Mouse (Mus musculus) urinary bladder, adult 2 months (tissue): ENCODE measurements around the gene Rcor1. TPM values are rescaled to one million over a fixed set of nuclear protein-coding genes. Genes with fewer than 3 reads are reported as not detected.

ENCODE experiments used
- DNase-seq: peaks from one replicate; pipeline ENCODE4 v3.0.0; 2022; ENCODE audit warnings: low spot score
- polyA plus RNA-seq: library from polyadenylated mRNA; depleted of rRNA; stranded (reverse); fragments of >200 nt; gene quantifications from 2 replicates; pipeline ENCODE4 v1.2.3, GENCODE M21; 2012

Rcor1 gene
- polyA plus RNA-seq, 1 experiment, result 12.6 TPM

DNA sequence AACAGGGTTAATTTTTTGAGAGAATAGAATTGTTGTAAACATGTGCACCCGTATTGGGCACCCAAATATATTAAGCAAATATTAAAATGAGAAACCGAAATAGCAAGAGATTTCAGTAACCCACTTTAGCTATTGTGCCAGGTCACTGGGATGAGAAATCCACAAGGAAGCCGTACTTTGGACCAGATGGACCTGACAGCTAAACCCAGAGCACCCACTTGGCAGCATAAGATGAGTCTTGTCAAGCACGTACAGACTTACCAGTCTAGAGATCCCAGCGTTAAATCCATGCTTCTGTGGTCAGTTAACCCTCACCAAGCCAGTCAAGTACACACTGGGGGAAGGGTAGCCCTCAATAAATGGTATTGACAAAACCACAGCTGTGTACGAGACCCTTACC lies 86.5 kb downstream of the Rcor1 start:
- DNase-seq, result no peak

DNA sequence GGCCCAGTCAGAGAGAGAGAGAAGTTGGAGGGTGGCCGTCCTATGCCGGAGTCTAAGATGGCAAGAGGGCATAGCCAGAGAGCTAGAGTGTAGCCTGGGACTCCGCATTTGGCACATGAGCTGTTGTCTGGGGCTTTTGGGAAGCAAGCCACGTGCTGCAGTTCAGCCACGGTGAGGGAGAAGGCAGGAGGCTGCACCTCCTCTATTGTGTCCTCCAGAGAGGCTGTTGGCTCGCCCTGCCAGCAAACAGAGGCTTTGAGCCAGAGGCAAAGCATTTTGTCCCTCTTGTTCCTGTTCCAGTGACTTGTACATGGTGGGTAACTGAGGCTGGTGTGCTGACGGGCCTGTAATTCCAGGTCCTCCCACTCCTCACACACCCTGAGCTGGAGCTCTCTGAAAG lies 95.0 kb downstream of the Rcor1 start:
- no peak for DNase-seq

DNA sequence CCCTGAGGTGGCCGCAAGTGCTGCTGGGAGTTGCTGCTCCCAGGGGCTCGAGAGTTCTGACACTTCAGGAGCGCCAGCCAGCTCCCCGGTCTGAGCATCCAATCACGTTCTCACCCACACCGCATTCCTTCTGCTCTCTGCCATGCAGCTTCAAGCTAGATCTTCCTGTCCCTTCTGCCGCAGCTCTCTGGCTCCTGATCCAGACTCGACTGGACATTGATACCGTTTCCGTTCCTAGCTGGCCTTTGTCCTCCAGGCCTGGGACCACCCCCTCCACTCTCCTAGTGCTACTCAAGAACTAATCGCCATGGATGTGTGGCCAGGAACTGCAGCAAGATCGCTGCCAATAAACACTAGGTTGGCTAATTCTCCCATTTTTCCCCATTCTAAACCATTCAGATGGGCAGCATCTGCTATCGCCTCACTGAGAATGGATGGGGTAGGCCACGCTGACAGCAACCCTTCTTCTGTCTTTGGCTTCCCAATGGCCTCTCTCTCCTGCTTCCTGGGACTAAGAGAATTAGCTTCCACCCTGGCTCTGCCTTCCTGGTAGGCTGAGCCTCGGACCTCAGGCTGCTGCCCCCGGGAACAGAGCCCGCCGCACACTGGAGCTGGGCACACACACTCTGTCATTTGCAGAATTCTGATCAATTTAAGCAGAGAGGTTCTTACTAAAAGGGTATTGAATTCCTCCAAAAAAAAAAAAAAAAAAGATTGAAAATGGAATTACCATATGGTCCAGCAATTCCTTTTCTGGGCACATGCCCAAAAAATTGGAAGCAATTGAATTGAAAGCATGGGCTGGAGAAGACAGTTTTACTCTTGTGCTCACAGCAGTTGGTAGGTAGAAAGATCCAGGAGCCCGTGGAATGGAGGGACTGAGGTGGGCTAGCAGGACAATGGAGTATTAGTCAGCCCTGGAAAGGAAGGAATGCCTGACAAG lies 95.9 kb downstream of the Rcor1 start:
- no peak for DNase-seq

DNA sequence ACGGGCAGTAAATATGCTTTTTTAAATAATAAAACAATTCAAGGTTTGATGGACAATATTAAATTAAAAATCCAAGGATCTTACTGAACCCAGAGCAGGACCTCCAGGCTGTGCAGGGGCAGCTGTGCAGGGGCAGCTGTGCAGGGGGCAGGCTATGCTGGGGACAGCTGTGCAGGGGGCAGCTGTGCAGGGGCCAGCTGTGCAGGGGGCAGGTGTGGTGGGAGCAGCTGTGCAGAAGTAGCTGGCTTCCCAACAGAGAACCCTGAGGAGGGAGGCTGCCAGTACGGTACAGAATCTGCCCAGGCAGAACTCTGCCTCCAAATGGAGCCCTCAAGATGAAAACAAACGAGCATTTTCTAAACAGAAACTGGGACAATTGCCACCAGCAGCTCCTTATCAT lies 96.8 kb downstream of the Rcor1 start:
- DNase-seq, result no peak

DNA sequence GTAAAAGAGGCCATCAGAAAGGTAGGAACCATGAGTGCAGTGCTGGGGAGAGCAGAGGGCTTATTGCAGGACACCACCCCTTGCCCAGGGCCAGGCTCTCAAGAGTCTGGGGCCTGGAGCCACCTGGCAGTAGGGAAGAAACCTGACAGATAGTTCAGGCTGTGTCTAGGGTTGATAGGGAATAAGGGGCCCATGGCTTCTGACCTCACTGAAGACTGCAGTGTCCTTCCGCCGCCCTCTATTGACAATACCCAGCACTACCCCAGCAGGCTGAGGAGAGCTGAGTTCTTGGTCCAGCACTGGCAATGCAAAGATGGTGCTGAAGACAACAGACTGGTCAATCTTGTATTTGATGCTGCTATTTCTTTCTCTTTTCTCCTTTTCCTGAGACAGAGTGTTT lies 97.9 kb downstream of the Rcor1 start:
- DNase-seq, result no peak

DNA sequence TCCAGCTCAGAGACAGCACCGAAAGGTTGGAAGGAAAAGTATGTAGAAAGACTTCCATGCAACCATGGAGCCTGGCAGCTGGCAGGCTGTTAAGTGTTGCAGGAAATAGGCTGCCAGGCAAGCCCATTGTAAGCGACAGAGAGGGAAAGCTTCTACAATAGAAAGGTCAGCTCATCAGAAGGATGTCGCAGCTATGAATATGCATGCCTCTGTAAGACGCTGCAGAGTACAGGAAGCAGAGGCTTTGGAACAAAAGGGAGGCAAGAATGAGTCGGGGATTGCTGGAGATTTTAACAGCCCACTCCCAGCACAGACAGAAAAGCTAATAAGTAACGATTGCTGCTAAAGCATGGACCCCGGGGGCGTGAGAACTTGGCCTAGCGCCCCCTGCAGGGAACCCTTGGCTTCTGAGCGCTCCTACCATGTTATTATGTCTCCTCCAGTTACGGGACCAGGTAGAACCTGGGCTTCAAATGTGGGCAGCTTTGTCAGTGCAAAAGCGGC lies 103.9 kb downstream of the Rcor1 start:
- no peak for DNase-seq

DNA sequence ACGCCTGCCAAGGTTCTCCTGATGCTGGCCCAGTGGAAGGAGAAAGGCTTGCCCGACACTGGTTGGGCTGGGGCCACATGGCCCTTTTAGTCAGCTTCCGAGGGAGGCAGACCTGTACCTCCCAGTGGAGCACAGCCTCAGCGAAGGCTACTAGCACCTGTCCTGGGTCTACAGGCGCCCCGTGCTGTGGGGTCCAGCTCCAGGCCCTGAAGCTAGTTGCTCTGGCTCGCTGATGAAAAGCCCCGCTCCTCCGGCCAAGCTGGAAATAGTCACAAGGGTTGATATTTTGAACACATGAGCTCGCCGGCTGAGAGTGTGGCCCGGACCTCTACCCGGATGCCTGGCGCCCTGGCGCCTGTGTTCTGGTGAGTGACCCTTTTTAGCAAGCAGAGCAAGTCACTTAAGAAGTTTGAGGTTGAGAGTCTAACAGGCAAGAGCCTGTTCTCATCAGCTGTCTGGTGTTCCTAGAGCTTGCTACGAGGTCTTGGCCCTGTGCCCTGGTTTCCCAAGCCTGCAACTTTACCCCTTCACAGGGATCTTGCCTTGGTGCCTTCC lies 104.4 kb downstream of the Rcor1 start:
- no peak for DNase-seq

DNA sequence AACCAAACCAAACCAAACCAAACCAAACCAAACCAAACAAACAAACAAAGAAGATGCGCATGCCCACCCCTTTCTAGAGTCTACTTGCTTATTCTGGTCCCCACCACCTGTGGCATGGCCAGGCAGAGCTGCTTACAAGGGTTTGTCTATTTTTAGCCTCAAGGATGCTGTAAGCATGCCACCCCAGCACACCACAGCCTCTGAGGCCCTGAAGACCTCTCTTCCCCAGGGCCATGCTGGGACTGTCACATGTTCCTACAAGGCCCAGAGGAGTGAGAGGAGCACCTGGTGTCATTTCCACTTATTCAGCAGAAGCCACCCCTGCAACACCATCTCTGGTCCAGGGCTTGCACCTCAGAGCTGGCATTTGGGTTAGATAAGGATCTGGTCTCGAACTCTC lies 105.4 kb downstream of the Rcor1 start:
- no peak for DNase-seq

DNA sequence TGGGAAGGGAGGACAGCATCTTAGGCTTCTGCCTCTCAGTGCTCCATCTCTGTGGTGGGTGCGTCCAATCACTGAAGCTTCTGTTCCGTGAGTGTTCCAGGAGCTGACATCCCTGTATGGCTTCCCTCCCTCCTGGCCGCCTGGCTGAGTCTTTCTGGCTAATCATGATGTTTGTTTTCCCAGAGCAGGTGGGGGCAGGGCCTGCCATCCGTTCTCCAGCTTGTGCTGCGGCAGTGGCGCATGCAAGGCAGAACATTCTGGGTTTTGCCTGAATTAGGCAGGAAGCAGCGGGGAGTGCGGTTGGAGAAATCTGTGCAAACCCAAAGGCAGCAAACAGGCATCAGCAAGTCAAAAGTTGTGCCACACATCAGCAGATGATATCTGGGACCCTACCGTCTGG lies 106.1 kb downstream of the Rcor1 start:
- DNase-seq, result no peak

DNA sequence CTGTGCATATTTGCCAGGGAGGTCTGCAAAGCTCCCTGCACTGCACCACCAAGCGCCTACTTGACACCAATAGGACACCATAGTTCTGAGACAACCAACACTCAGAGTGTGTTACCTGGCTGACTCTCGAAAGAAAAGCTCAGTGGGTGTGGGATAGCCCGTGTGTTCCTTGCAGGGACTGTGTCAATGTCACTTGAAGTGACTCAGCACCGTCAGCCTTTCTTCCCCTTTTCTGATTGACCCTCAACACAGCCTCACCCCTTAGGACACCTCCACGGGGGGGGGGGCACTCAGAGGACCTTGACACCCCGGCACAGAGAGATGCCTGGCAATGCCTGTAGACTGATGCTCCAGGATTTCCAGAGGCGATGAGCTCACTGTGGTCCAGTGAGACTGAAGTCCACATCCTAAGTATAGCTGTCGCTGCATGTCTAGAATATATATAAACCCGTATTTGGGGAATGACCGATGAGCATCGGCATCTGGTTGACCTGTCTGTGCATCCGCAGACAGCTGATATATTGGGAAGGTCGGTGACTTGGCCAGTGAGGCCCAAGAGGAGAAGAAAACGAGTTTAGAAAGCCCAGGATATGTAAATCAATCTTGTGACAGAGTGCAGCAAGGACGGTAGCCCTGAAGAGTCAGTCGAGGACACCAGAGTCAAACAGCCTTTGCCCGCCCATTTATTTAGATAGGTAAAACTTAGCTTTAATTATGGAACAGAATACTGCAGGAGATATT lies 110.5 kb downstream of the Rcor1 start:
- no peak for DNase-seq

DNA sequence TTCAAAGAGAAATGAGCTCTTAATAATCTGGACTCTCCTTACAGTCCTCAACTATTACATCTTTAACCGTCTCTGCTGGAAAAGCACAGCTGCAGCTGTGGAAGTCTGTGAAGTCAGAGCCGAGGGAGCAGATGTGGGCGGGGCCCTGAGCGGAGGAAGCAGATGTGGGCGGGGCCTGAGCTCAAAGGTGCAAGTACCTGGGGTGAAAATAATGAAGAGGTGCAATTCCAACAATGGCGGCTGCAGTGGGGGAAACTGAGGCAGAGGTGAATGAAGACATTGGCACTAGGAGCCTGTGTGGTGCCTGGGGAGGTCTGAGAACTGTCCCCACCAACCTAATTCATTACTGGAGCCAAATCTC lies 111.1 kb downstream of the Rcor1 start:
- no peak for DNase-seq

DNA sequence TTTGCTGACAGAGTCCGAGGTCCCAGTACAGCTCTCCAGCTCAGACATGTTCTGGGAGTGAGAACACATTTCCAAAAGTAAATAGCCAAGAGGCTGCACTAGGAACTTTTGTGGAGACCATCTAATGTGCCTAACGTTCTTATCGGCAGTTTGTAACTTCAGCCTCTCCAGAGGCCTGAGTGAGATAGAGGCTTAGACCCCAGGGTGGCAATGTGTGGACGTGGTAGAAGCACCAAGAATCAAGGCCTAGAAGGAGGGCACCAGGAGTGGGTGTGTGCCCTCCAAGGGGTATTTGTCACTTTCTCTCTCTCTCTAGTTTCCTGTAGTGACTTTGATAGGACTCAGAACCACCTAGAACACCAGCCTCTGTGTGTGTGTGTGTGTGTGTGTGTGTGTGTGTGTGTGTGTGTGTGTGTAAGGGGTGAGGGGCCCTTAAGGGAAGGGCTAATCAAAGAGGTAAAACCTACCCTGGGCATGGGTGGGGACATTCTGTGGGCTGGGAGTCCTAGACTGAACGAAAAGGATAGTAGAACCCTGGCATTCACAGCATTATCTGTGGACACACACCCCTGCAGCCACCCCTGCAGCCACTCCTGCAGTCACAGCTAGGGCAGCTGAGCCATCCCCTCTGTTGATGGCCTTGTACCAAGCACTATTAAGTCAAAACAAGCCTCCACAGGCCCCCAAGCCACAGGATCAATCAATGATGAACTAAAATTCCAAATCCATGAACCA lies 112.4 kb downstream of the Rcor1 start:
- DNase-seq, result no peak

DNA sequence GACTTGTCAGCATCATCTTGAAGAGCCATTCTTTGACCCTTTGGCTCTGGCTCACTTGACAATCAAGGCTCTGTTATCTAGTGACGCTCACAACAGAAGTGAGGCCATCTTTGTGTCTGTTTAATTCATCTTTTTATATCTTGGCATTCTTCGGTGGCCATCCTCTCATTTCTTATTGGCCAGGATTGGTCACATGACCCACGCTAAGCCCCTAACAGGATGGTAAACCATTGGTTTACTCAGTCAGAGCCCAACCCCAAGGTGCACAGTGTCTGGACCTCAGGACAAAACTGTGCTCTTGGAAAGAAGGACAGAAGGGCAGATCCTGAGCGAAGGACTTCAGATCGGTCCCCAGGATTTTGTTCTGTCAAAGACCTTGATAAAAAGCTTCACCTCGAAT lies 113.4 kb downstream of the Rcor1 start:
- no peak for DNase-seq

DNA sequence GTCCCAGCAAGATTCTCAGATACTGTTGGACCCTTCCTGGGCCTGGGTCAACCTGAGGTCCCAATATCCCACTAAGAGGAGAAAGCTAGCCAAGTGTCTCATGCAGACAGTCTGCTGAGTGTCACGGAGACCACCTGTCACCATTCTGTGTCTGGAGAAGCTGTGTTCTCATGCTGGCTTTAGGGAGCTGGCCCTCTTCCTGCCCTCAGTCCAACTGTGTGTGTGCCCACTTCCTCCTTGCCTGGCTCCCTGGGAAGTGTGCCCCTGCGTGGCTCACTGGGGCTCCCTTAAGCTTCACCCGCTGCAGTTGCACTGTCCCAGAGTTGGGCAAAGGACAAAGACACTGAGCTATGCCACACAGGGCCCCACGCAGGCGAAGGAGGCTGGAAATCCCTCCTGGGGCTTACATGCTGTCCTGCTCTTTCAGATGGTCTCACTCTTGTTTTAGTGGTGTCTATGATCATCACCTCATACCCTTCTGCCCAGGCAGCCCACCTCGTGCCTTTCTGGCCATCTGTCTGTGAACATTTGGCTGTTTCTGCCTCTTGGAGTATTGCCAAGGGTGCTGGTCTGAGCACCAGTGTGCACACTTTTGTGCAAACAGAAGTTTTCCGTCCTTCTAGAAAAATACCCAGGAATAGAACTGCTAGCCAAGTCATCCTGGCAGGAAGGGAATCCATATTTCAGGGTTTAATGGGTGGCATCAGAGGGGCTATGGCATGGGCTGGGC lies 114.0 kb downstream of the Rcor1 start:
- no peak for DNase-seq

DNA sequence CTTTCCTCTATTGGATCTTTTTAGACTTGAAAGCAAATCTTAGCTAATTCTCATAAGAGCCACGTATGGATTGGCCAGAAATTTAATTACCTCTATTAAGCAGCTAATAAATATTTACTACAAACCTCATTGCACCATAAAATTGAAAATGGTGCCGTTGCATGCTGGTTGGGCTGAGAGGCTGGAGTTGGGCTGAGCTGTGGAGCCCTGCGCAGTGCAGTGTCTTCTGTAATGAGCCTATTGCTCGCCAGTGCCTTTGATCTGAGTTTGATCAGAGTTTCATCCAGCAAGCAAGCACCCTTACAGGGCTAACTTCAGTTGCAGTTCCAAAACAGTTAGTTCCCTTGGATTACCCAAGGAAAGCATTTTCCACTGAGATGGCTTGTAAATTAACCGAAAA lies 114.8 kb downstream of the Rcor1 start:
- no peak for DNase-seq

DNA sequence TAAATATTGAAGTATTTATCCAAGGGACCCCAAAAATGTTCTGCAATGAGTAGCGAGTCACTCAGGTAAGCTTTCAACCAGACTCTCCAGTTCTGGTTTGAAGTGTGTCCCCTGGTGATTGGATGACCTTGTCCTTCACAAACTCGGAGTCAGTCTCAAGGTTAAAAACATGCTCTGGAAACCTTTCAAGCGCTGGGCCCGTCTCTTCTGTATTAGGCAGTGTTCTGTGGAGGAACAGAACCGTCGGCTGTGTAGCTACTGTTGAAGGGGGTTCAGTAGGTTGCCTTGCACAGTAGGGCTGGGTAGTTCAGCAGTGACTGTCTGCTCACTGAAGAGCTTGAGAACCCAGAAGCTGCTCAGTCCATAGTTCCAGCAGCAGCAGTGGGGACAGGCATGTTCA lies 115.5 kb downstream of the Rcor1 start:
- no peak for DNase-seq

DNA sequence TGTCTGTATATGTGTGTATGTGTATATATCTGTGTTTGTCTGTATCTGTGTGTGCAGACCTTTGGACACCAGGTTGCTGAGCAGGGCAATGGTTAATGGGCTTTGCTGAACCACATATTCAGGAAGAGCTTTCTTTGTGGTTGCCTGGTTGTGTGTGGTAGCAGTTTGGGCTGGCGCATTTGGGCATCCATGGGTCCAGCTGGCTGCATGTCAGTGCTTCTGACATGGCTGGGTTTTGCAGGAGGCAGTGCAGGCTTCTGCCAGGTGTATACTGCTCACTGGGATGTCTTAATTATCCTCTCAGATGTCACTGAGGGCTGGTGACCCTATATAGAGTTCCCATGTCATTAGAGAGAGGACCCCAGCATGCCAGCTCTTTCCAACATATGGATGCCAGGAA lies 116.6 kb downstream of the Rcor1 start:
- no peak for DNase-seq

DNA sequence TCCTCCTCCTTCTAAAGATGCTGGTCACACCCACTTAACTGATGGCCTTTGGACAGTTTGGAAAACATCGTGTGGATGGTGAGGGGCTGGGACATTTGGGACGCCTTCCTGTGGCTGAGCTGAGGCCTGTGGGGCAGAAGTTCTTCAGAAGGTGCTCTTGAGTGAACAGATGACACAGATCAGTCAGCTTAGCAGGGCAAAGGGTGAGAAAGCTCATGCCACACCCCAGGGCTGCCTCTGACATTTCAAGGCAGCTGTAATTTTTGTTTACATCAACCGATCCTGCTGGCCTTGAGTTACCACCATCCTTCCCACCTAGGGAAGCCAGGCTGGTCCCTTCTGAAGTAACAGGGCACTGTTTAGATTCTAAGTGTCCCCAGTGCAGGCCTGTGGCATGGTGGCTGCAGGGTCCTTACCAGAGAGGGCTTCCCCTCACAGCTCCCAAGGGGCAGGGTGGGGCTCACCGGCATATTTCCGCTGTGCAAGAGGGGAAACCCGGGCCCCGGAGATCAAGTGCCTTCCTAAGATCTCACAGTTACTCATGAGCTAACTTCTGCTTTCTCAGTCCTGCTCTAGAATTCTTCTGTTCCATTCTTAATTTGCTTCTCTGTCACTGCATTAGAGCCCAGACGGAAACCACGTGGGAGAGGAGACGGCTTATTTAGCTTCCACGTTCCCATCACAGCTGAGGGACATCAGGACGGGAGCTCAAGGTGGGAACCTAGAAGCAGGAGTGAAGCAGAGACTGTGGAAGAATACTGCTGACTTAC lies 120.7 kb downstream of the Rcor1 start:
- no peak for DNase-seq

DNA sequence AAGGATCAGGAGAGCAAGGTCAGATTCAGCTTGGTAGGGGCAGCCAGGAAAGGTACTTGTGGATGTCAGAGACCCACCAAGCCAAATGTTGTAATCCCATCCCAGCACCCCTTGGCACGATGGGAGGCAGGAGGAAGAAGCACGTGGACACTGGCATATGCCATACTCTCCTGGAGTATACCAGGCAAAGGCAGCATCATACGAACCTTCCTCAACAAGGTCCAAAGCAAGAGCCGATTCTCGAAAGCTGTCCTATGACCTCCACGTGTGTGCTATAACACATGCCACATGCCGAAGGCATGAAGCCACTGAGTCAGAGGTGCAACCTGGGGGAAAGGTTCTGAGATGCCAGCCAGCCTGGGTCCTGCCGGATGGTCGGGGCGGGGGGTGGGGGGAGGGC lies 121.7 kb downstream of the Rcor1 start:
- DNase-seq, result no peak

DNA sequence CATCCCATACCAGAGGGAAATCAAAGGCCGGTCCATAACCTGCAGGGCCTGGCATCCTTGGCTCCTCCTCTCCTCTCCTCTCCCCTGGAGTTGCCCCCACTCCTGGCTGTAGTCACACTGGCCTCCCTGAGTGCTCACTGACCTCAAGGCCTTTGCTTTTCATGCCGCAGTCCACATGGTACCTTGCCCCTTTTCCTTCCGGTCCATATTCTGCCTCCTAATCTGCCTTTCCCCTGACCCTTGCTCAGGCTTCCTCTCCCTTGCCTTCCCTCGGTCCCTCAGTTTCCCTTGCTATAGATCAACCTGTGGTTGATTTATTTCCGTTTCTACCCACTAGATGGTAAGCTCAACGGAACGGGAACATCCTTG lies 122.8 kb downstream of the Rcor1 start:
- no peak for DNase-seq
